Mouse (Mus musculus): Measurements from ENCODE around the gene Cd52. TPM values are rescaled to one million over a fixed set of nuclear protein-coding genes. Genes with fewer than 3 reads are reported as not detected.

The Cd52 gene
- polyA plus RNA-seq, 1 experiment from 2014 or later = 7.6 TPM

GRCm38 (mm10) chr4:134041317-134042123 lies 53.4 kb downstream of the Cd52 start:
- Histone ChIP-seq H3K27ac (ENCODE audit: low read length) (no peak overlapping the region), H3K4me2 (replicated peaks; ENCODE audit: low read depth, low read length) (no peak overlapping the region), H3K4me3 (ENCODE audit: low read length) (no peak overlapping the region), H3K36me3 (ENCODE audit: insufficient read depth, low read length) (no peaks in the 10 kb centered on the region), H3K9me3 (ENCODE audit: low read length) (no peaks in the 10 kb centered on the region), H3K9ac (replicated peaks; ENCODE audit: low read length) (no peak overlapping the region), H3K4me1 (ENCODE audit: insufficient read depth, low read length) (peaks cover 7% of the 10 kb centered on the region; the same call in 1 of the 2 replicates), H3K27me3 (ENCODE audit: insufficient read depth, low read length) (no peaks in the 10 kb centered on the region)
- ATAC-seq (ENCODE audit: low FRiP score, low TSS enrichment) = peak; percentile 65; the same call in 1 of the 2 replicates
- 33% methylated on average over 9 of the region's 9 CpGs for WGBS

DNA sequence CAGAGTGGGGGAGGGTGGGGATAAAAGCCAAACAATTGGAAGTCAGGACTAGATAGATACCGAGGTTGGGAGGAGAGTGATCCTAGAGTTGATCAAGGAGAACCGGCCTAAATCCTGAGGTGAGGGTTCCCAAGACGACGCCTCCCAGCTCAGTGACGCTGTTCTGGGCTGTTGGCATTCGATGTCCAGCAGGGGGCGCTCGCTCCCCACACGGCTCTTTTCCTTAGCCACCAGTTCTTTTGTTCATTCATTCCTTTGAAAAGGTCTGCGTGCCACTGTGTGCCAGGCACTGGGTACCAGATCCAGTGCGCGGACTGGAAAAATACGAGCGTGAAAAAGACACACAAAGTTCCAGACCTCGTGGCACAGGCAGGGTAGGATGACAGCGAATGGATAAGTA lies 58.9 kb downstream of the Cd52 start:
- Histone ChIP-seq H3K9ac (replicated peaks; ENCODE audit: low read length) (no peak overlapping the region), H3K4me1 (ENCODE audit: insufficient read depth, low read length) (no peaks in the 10 kb centered on the region), H3K36me3 (ENCODE audit: insufficient read depth, low read length) (no peaks in the 10 kb centered on the region), H3K4me2 (replicated peaks; ENCODE audit: low read depth, low read length) (no peak overlapping the region), H3K4me3 (ENCODE audit: low read length) (no peak overlapping the region), H3K27ac (ENCODE audit: low read length) (no peak overlapping the region), H3K27me3 (ENCODE audit: insufficient read depth, low read length) (no peaks in the 10 kb centered on the region), H3K9me3 (ENCODE audit: low read length) (no peaks in the 10 kb centered on the region)
- ATAC-seq (ENCODE audit: low FRiP score, low TSS enrichment) = peak; percentile 59; the same call in 1 of the 2 replicates
- WGBS = 7% methylated on average over 16 of the region's 16 CpGs

Other genes with a start within 250 kb of the Cd52 start
- 52.0 and 53.4 TPM in 2 replicates for gene Rps6ka1, start 207.3 kb downstream of the Cd52 start, polyA plus RNA-seq (2015; fragmentation: Nextera tagmentation; extraction: Ambion mirVana)
- gene Hmgn2, start 126.4 kb downstream of the Cd52 start, polyA plus RNA-seq (2015; fragmentation: Nextera tagmentation; extraction: Ambion mirVana) = 2,436 and 2,511 TPM in 2 replicates
- gene Dhdds, start 94.2 kb downstream of the Cd52 start, polyA plus RNA-seq (2015; fragmentation: Nextera tagmentation; extraction: Ambion mirVana) = 51.7 and 53.1 TPM in 2 replicates
- gene Lin28a, start 76.2 kb downstream of the Cd52 start, polyA plus RNA-seq (2015; fragmentation: Nextera tagmentation; extraction: Ambion mirVana) = not detected in 2 replicates
- not detected in 2 replicates for gene Zfp683, start 41.2 kb downstream of the Cd52 start, polyA plus RNA-seq (2015; fragmentation: Nextera tagmentation; extraction: Ambion mirVana)
- gene Crybg2, start 34.3 kb downstream of the Cd52 start, polyA plus RNA-seq (2015; fragmentation: Nextera tagmentation; extraction: Ambion mirVana) = 4.2 and 4.5 TPM in 2 replicates
- gene Ubxn11, start 7.5 kb upstream of the Cd52 start, polyA plus RNA-seq (2015; fragmentation: Nextera tagmentation; extraction: Ambion mirVana) = 13.5 and 13.8 TPM in 2 replicates
- gene Sh3bgrl3, start 33.7 kb upstream of the Cd52 start, polyA plus RNA-seq (2015; fragmentation: Nextera tagmentation; extraction: Ambion mirVana) = 389 and 435 TPM in 2 replicates
- 112 and 141 TPM in 2 replicates for gene Cep85, start 92.0 kb upstream of the Cd52 start, polyA plus RNA-seq (2015; fragmentation: Nextera tagmentation; extraction: Ambion mirVana)
- 0.25 and 0.28 TPM in 2 replicates for gene Gm7534, start 107.9 kb upstream of the Cd52 start, polyA plus RNA-seq (2015; fragmentation: Nextera tagmentation; extraction: Ambion mirVana)
- gene Catsper4, start 132.3 kb upstream of the Cd52 start, polyA plus RNA-seq (2015; fragmentation: Nextera tagmentation; extraction: Ambion mirVana) = 0.24 and 0.35 TPM in 2 replicates
- gene Cnksr1, start 143.3 kb upstream of the Cd52 start, polyA plus RNA-seq (2015; fragmentation: Nextera tagmentation; extraction: Ambion mirVana) = 9.6 and 10.9 TPM in 2 replicates
- gene E130218I03Rik, start 148.6 kb upstream of the Cd52 start, polyA plus RNA-seq (2015; fragmentation: Nextera tagmentation; extraction: Ambion mirVana) = 0.62 and 0.67 TPM in 2 replicates
- gene Zfp593, start 150.5 kb upstream of the Cd52 start, polyA plus RNA-seq (2015; fragmentation: Nextera tagmentation; extraction: Ambion mirVana) = 15.0 and 15.8 TPM in 2 replicates
- gene Gm30191, start 151.9 kb upstream of the Cd52 start, polyA plus RNA-seq (2015; fragmentation: Nextera tagmentation; extraction: Ambion mirVana) = not detected in 2 replicates
- 12.2 and 12.8 TPM in 2 replicates for gene Grrp1, start 159.0 kb upstream of the Cd52 start, polyA plus RNA-seq (2015; fragmentation: Nextera tagmentation; extraction: Ambion mirVana)
- 19.2 and 20.2 TPM in 2 replicates for gene Pdik1l, start 192.8 kb upstream of the Cd52 start, polyA plus RNA-seq (2015; fragmentation: Nextera tagmentation; extraction: Ambion mirVana)
- gene Trim63, start 220.0 kb upstream of the Cd52 start, polyA plus RNA-seq (2015; fragmentation: Nextera tagmentation; extraction: Ambion mirVana) = 3.3 and 4.1 TPM in 2 replicates
- gene Slc30a2, start 248.1 kb upstream of the Cd52 start, polyA plus RNA-seq (2015; fragmentation: Nextera tagmentation; extraction: Ambion mirVana) = 0.92 and 1.4 TPM in 2 replicates